Mouse (Mus musculus): ENCODE results near the gene Nbea. TPM values are rescaled to one million over a fixed set of nuclear protein-coding genes. Genes with fewer than 3 reads are reported as not detected.

The Nbea gene
- total RNA-seq, 4 experiments from 2014 or later, result 25.1 to 41.4 (median 31.0) TPM

DNA sequence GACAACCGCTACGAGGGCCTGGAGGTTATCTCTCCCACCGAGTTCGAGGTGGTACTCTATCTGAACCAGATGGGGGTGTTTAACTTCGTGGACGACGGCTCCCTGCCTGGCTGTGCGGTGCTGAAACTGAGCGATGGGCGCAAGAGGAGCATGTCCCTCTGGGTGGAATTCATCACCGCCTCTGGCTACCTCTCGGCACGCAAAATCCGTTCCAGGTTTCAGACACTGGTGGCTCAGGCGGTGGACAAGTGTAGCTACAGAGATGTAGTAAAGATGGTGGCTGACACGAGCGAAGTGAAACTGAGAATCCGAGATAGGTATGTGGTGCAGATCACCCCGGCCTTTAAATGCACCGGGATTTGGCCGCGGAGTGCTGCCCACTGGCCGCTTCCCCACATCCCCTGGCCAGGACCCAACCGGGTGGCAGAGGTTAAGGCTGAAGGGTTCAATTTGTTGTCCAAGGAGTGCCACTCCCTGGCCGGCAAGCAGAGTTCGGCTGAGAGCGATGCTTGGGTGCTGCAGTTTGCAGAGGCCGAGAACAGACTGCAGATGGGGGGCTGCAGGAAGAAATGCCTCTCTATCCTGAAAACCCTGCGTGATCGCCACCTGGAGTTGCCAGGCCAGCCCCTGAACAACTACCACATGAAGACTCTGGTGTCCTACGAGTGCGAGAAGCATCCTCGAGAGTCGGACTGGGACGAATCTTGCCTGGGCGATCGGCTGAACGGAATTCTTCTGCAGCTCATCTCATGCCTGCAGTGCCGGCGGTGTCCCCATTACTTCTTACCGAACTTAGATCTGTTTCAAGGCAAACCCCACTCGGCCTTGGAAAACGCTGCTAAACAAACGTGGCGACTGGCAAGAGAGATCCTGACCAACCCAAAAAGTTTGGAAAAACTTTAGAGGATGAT, 400.1 kb downstream of the Nbea start:
- no peak for DNase-seq

DNA sequence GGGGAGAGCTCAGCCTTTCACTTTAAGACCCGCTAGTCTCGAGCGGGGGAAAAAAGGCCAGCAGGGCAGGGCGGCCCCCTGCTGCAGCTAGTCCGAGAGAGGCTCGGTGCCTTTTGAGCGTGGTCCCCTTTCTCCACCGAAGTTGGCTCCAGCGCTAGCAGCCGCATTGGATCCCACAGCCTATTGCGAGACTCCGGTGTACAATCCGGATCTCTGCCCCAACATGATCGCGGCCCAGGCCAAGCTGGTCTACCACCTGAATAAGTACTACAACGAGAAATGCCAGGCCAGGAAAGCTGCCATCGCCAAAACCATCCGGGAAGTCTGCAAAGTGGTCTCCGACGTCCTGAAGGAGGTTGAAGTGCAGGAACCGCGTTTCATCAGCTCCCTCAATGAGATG, 400.7 kb downstream of the Nbea start:
- DNase-seq, result no peak

GRCm38 (mm10) chr3:55782056-55782687, 401.3 kb downstream of the Nbea start, which contains the start of gene Mab21l1:
TSS of gene Mab21l1 (plus strand) at chr3:55782510.
- no peak for DNase-seq

GRCm38 (mm10) chr3:55781429-55782055, 402.0 kb downstream of the Nbea start:
- no peak for DNase-seq

GRCm38 (mm10) chr3:55780120-55781070, 403.1 kb downstream of the Nbea start:
- no peak for DNase-seq

GRCm38 (mm10) chr3:55778764-55779730, 404.5 kb downstream of the Nbea start:
- DNase-seq, result no peak

DNA sequence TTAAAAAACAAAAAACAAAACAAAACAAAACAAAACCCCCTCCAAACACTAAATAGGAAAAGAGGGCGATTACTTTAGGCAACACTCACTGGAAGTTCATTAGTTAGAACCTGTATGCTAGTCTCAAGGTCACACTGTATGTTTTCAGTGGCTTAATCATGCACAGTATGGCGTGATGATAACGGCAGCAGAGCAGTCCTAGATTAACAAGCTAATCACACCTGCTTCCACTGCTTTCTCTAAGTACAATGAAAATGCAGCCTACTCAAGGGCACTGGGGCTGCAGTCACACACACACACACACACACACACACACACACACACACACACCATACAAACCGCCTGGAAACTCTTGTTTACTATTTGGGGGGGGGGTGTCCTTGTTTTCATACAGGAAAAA, 406.0 kb downstream of the Nbea start:
- DNase-seq, result no peak

GRCm38 (mm10) chr3:55775753-55776152, 407.7 kb downstream of the Nbea start:
- no peak for DNase-seq

DNA sequence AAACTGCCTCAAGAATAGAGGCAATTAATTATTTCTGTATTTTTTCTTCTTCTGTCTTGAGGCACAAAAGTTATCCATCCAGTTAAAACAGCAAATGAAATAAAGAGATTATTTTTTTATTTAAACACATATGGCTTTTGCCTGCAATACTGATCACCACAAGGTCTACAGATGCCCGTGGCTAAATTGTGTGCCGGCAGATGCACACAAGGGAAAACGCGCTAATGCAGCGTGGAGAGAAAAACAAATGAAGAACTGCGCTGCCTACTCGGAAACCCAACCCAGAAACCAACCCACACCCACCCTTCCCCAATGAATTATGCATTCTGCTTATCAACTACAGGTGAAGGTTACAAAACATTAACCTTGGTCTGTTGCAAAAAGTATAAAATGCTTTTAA, 408.3 kb downstream of the Nbea start:
- no peak for DNase-seq

GRCm38 (mm10) chr3:55774203-55774602, 409.3 kb downstream of the Nbea start:
- no peak for DNase-seq

GRCm38 (mm10) chr3:55769308-55769707, 414.2 kb downstream of the Nbea start:
- DNase-seq, result no peak

GRCm38 (mm10) chr3:55768654-55769053, 414.8 kb downstream of the Nbea start:
- no peak for DNase-seq

GRCm38 (mm10) chr3:55763591-55763990, 419.9 kb downstream of the Nbea start:
- no peak for DNase-seq

- DNase-seq, result no peak
These were observed 425.2 kb downstream of the Nbea start for GRCm38 (mm10) chr3:55758297-55758696.

DNA sequence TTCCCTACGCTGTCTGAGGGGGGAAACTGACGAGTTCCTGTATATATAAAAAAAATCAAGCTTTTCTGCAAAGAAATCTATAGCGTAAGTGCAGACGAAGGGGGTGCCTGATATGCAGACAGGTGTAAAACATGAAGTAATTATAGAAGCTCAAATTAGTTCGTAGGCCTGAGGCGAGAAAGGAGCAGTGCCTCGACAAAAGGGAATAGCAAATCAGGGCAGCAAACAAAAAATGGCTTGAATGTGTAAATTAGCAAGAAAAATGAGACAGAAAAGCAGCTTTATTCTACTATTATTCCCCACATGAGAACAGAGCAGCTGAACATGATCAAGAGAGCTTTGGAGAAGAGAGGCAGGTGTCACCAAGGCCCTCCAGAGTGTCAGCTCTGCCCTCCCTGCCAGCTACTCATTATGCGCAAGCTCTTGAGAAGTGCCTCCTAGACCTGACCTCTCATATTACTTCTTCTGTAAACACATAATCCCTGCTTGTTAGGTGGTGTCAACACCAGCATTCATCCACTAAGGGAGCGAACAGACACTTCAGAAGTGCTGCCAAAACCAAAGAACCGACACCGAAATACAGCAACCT, 426.8 kb downstream of the Nbea start:
- no peak for DNase-seq

GRCm38 (mm10) chr3:55755805-55756601, 427.5 kb downstream of the Nbea start:
- DNase-seq, result no peak

DNA sequence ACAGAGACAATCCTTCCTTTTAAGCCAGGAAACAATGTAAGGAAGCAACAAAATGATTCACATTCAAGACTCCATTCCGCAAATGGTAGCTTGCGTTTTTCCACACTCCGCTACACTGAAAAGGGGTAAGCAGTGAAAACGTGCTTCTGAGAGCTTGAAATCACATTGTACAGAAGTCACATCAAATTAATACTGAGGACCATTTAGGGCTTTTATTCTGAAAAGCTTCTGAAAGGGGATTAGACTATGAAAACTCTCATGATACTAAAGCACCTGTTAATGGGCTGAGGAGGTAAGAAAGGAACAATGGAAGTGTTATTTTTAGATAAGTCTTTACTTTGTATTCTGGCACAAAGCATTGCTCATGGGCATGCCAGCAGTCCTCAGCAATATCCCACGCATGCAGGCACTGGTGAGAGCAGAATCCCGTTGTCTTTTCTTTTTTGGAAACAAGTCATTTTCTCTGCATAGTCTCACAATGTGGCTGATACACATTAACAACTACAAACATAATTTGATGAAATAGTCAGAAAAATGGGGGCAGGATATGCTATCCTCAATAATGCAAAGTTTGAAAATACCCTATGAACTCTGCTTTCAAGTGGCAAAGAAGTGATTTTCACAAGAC, 428.4 kb downstream of the Nbea start:
- DNase-seq, result no peak

- no peak for DNase-seq
These were observed 429.6 kb downstream of the Nbea start for GRCm38 (mm10) chr3:55753872-55754271.

- no peak for DNase-seq
These were observed 430.9 kb downstream of the Nbea start for GRCm38 (mm10) chr3:55752558-55752957.

Data from adrenal gland, adult 8-10 months (tissue).